In the genomic region with DNA sequence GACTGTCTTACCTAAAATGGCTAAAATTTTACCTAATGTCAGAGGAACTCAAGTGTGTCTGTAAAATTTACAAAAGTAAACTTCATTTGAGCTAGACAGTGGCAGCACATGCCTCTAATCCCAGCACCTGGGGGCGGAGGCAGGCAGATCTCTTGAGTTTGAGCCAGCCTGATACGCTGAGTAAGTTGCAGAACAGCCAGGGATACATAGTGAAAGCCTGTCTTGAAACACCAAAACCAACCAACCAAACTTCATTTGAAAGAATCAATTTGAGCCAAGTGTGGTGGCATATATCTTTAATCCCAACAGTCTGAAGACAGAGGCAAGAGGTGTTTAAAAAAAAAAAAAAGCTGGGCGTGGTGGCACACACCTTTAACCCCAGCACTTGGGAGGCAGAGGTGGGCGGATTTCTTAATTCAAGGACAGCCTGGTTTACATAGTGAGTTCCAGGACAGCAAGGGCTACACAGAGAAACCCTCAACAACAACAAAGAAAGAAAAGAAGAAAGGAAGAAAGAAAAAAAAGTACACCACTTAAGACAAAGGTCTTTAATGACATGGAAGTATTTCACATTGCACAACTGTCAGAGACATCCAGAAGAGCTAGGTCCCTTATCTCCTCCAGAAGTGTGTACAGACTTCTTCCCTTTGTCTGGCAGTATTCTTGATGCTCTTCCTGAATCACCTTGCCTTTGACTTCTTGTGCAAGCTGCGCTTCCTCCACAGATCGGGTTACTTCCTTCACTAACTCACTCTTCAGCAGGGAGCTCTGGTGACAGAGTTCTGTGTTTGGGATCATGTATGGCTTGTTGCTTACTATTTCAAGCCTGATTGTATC, we compare ENCODE assay signal across 15 mouse cellular contexts.
"Had no signal": no experiment of that assay in that cellular context is flagged by ENCODE, and none has a peak within 500 bp of the region (broad histone marks: within the 10 kb centered on the region; RNA-seq: fewer than 3 reads in every experiment).

No protein-coding gene starts in this region.

- ATAC-seq: liver, postnatal 0 days had no signal

- H3K27me3 ChIP-seq: limb, embryonic 12.5 days; liver, embryonic 13.5 days; lung, embryonic 15.5 days; megakaryocyte, embryonic 14.5 days; midbrain, embryonic 12.5 days; stomach, embryonic 15.5 days had no signal

- H3K9ac ChIP-seq: limb, embryonic 12.5 days; liver, embryonic 13.5 days; liver, postnatal 0 days; lung, embryonic 15.5 days; midbrain, embryonic 12.5 days; stomach, embryonic 15.5 days had no signal

- H3K27ac ChIP-seq: layer of hippocampus, adult 2 months; limb, embryonic 12.5 days; liver, embryonic 13.5 days; lung, embryonic 15.5 days; macrophage; midbrain, embryonic 12.5 days; stomach, embryonic 15.5 days had no signal

- H3K4me1 ChIP-seq: limb, embryonic 12.5 days; lung, embryonic 15.5 days; midbrain, embryonic 12.5 days; stomach, embryonic 15.5 days had no signal

- H3K9me3 ChIP-seq: limb, embryonic 12.5 days; liver, embryonic 13.5 days; lung, embryonic 15.5 days; megakaryocyte, embryonic 14.5 days; midbrain, embryonic 12.5 days; stomach, embryonic 15.5 days had no signal

- H3K4me2 ChIP-seq: limb, embryonic 12.5 days; liver, embryonic 13.5 days; lung, embryonic 15.5 days; midbrain, embryonic 12.5 days; stomach, embryonic 15.5 days had no signal

- H3K4me3 ChIP-seq: layer of hippocampus, adult 2 months; limb, embryonic 12.5 days; liver, embryonic 13.5 days; lung, embryonic 15.5 days; megakaryocyte, embryonic 14.5 days; midbrain, embryonic 12.5 days; stomach, embryonic 15.5 days had no signal

- DNase-seq: kidney, postnatal 10 days; kidney, postnatal 4 days; liver; liver, embryonic 13.5 days; liver, postnatal 0 days; lung, postnatal 14 days; spleen, adult 18-20 months; thymus, postnatal 36 days had no signal
